Mouse (Mus musculus) forebrain, embryonic 16.5 days (tissue): Measurements from ENCODE around the gene Rcor1. TPM values are rescaled to one million over a fixed set of nuclear protein-coding genes. Genes with fewer than 3 reads are reported as not detected.

Source experiments
- ATAC-seq: fragments of 200-750 bp; cut with Nextera tagmentation; 2 replicates; pipeline ENCODE4 v1.8.0; 2017; ENCODE audit warnings: mild to moderate bottlenecking, moderate library complexity
- H3K27ac ChIP-seq: fragments of 300-500 bp; sonication (generic); 2 replicates; pipeline ENCODE4 v1.5.1; 2014; ENCODE audit warnings: low read length, control low read depth
- H3K27me3 ChIP-seq: fragments of 300-500 bp; sonication (generic); replicated peaks from 2 replicates; pipeline ENCODE4 v1.6.1; 2014; ENCODE audit warnings: low read length; ENCODE audit not compliant: control insufficient read depth, insufficient read depth
- H3K36me3 ChIP-seq: fragments of 300-500 bp; sonication (generic); 2 replicates; pipeline ENCODE4 v1.6.1; 2014; ENCODE audit not compliant: control insufficient read depth, insufficient read depth
- H3K4me1 ChIP-seq: fragments of 300-500 bp; sonication (generic); replicated peaks from 2 replicates; pipeline ENCODE4 v1.6.1; 2014; ENCODE audit warnings: low read length; ENCODE audit not compliant: control insufficient read depth, insufficient read depth
- H3K4me2 ChIP-seq: fragments of 300-500 bp; sonication (generic); 2 replicates; pipeline ENCODE4 v1.6.1; 2014; ENCODE audit warnings: mild to moderate bottlenecking, low read length, control low read depth
- H3K4me3 ChIP-seq: fragments of 300-500 bp; sonication (generic); replicated peaks from 2 replicates; pipeline ENCODE4 v1.5.1; 2014; ENCODE audit warnings: mild to moderate bottlenecking, low read length, control low read depth
- H3K9ac ChIP-seq: fragments of 300-500 bp; sonication (generic); replicated peaks from 2 replicates; pipeline ENCODE4 v1.6.1; 2014; ENCODE audit warnings: low read depth, low read length, control low read depth
- H3K9me3 ChIP-seq: fragments of 300-500 bp; sonication (generic); 2 replicates; pipeline ENCODE4 v1.6.1; 2016; ENCODE audit warnings: low read length; ENCODE audit not compliant: control insufficient read depth
- WGBS: fragments of 180-500 bp; shearing (Covaris S2); extraction: QIAGEN DNeasy Blood & Tissue Kit; methylation state at CpG from one replicate; pipeline ENCODE4 v1.1.7; 2014; 5-methylcytosine and 5-hydroxymethylcytosine counted together
- polyA plus RNA-seq: library from polyadenylated mRNA; unstranded; fragments of >200 nt; fragmentation: Nextera tagmentation; extraction: Ambion mirVana; gene quantifications from 2 replicates; pipeline ENCODE4 v1.2.1, GENCODE M21; 2015

Rcor1 gene
- polyA plus RNA-seq, 1 experiment from 2014 or later, result 7.6 TPM

GRCm38 (mm10) chr12:111134791-111135733 lies 95.9 kb downstream of the Rcor1 start:
- no peaks in the 10 kb centered on the region for H3K36me3 ChIP-seq
- H3K4me3 ChIP-seq, result no peak overlapping the region
- H3K4me2 ChIP-seq, result no peak overlapping the region
- 42% methylated on average over 19 of the region's 19 CpGs for WGBS
- peak overlapping the region; percentile 89 for H3K27ac ChIP-seq
- H3K27me3 ChIP-seq, result no peaks in the 10 kb centered on the region
- peaks cover 17% of the 10 kb centered on the region for H3K4me1 ChIP-seq
- no peak overlapping the region for H3K9ac ChIP-seq
- no peaks in the 10 kb centered on the region for H3K9me3 ChIP-seq
- ATAC-seq, result peak; percentile 70

GRCm38 (mm10) chr12:111135953-111136352 lies 96.8 kb downstream of the Rcor1 start:
- WGBS, result 51% methylated on average over 3 of the region's 3 CpGs
- no peak overlapping the region for H3K27ac ChIP-seq

DNA sequence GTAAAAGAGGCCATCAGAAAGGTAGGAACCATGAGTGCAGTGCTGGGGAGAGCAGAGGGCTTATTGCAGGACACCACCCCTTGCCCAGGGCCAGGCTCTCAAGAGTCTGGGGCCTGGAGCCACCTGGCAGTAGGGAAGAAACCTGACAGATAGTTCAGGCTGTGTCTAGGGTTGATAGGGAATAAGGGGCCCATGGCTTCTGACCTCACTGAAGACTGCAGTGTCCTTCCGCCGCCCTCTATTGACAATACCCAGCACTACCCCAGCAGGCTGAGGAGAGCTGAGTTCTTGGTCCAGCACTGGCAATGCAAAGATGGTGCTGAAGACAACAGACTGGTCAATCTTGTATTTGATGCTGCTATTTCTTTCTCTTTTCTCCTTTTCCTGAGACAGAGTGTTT lies 97.9 kb downstream of the Rcor1 start:
- Histone ChIP-seq H3K4me2 (no peak overlapping the region), H3K4me1 (peaks cover 17% of the 10 kb centered on the region), H3K36me3 (no peaks in the 10 kb centered on the region), H3K9me3 (no peaks in the 10 kb centered on the region), H3K9ac (no peak overlapping the region), H3K27ac (no peak overlapping the region), H3K4me3 (no peak overlapping the region), H3K27me3 (no peaks in the 10 kb centered on the region)
- no peak for ATAC-seq
- 75% methylated on average over 2 of the region's 2 CpGs for WGBS

More at GRCm38 (mm10) chr12:111135953-111136352, 96.8 kb downstream of the Rcor1 start:
- Histone ChIP-seq H3K4me1 (peaks cover 17% of the 10 kb centered on the region), H3K4me3 (no peak overlapping the region), H3K9ac (no peak overlapping the region), H3K27me3 (no peaks in the 10 kb centered on the region), H3K4me2 (no peak overlapping the region), H3K9me3 (no peaks in the 10 kb centered on the region), H3K36me3 (no peaks in the 10 kb centered on the region)
- no peak for ATAC-seq

GRCm38 (mm10) chr12:111143005-111143508 lies 103.9 kb downstream of the Rcor1 start:
- no peaks in the 10 kb centered on the region for H3K36me3 ChIP-seq
- peak overlapping the region; percentile 85 for H3K27ac ChIP-seq
- no peaks in the 10 kb centered on the region for H3K9me3 ChIP-seq
- WGBS, result 3% methylated on average over 12 of the region's 12 CpGs
- peaks cover 26% of the 10 kb centered on the region for H3K4me1 ChIP-seq
- peak overlapping the region; percentile 44 for H3K9ac ChIP-seq
- no peaks in the 10 kb centered on the region for H3K27me3 ChIP-seq
- ATAC-seq, result peak; percentile 83
- peak overlapping the region; percentile 14; the same call in 1 of the 2 replicates for H3K4me3 ChIP-seq
- H3K4me2 ChIP-seq, result peak overlapping the region; percentile 48

- ATAC-seq, result peak; percentile 39
- Histone ChIP-seq H3K9ac (peak overlapping the region; percentile 44), H3K4me1 (peaks cover 26% of the 10 kb centered on the region), H3K27me3 (no peaks in the 10 kb centered on the region), H3K36me3 (no peaks in the 10 kb centered on the region), H3K9me3 (no peaks in the 10 kb centered on the region), H3K4me2 (peak overlapping the region; percentile 48), H3K4me3 (peak overlapping the region; percentile 14; the same call in 1 of the 2 replicates), H3K27ac (peak overlapping the region; percentile 85)
- WGBS, result 41% methylated on average over 16 of the region's 16 CpGs
Observed at GRCm38 (mm10) chr12:111143509-111144063, 104.4 kb downstream of the Rcor1 start.

GRCm38 (mm10) chr12:111144598-111144997 lies 105.4 kb downstream of the Rcor1 start:
- H3K4me1 ChIP-seq, result peaks cover 26% of the 10 kb centered on the region
- no peak overlapping the region for H3K4me2 ChIP-seq
- ATAC-seq, result no peak
- no peak overlapping the region for H3K4me3 ChIP-seq
- no peaks in the 10 kb centered on the region for H3K36me3 ChIP-seq
- H3K9ac ChIP-seq, result no peak overlapping the region
- no peaks in the 10 kb centered on the region for H3K9me3 ChIP-seq
- H3K27ac ChIP-seq, result no peak overlapping the region
- WGBS, result 93% methylated on average over 2 of the region's 2 CpGs
- H3K27me3 ChIP-seq, result no peaks in the 10 kb centered on the region

- no peaks in the 10 kb centered on the region for H3K9me3 ChIP-seq
- H3K4me2 ChIP-seq, result no peak overlapping the region
- ATAC-seq, result peak; percentile 37; the same call in 1 of the 2 replicates
- H3K27me3 ChIP-seq, result no peaks in the 10 kb centered on the region
- H3K4me3 ChIP-seq, result no peak overlapping the region
- H3K9ac ChIP-seq, result no peak overlapping the region
- H3K4me1 ChIP-seq, result peaks cover 26% of the 10 kb centered on the region
- no peaks in the 10 kb centered on the region for H3K36me3 ChIP-seq
- H3K27ac ChIP-seq, result no peak overlapping the region
- 38% methylated on average over 9 of the region's 9 CpGs for WGBS
Observed at GRCm38 (mm10) chr12:111145269-111145668, 106.1 kb downstream of the Rcor1 start.

DNA sequence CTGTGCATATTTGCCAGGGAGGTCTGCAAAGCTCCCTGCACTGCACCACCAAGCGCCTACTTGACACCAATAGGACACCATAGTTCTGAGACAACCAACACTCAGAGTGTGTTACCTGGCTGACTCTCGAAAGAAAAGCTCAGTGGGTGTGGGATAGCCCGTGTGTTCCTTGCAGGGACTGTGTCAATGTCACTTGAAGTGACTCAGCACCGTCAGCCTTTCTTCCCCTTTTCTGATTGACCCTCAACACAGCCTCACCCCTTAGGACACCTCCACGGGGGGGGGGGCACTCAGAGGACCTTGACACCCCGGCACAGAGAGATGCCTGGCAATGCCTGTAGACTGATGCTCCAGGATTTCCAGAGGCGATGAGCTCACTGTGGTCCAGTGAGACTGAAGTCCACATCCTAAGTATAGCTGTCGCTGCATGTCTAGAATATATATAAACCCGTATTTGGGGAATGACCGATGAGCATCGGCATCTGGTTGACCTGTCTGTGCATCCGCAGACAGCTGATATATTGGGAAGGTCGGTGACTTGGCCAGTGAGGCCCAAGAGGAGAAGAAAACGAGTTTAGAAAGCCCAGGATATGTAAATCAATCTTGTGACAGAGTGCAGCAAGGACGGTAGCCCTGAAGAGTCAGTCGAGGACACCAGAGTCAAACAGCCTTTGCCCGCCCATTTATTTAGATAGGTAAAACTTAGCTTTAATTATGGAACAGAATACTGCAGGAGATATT lies 110.5 kb downstream of the Rcor1 start:
- no peak overlapping the region for H3K4me3 ChIP-seq
- no peaks in the 10 kb centered on the region for H3K27me3 ChIP-seq
- H3K4me1 ChIP-seq, result peaks cover 17% of the 10 kb centered on the region
- 72% methylated on average over 17 of the region's 17 CpGs for WGBS
- H3K9ac ChIP-seq, result no peak overlapping the region
- no peaks in the 10 kb centered on the region for H3K36me3 ChIP-seq
- H3K27ac ChIP-seq, result no peak overlapping the region
- H3K9me3 ChIP-seq, result no peaks in the 10 kb centered on the region
- ATAC-seq, result no peak
- H3K4me2 ChIP-seq, result no peak overlapping the region

- no peak overlapping the region for H3K9ac ChIP-seq
- ATAC-seq, result no peak
- H3K27me3 ChIP-seq, result no peaks in the 10 kb centered on the region
- H3K4me2 ChIP-seq, result no peak overlapping the region
- 9% methylated on average over 6 of the region's 6 CpGs for WGBS
- H3K4me1 ChIP-seq, result peaks cover 14% of the 10 kb centered on the region
- no peaks in the 10 kb centered on the region for H3K9me3 ChIP-seq
- no peak overlapping the region for H3K27ac ChIP-seq
- H3K36me3 ChIP-seq, result no peaks in the 10 kb centered on the region
- H3K4me3 ChIP-seq, result no peak overlapping the region
Observed at GRCm38 (mm10) chr12:111150236-111150596, 111.1 kb downstream of the Rcor1 start.
